Mouse (Mus musculus): Measurements from ENCODE around the gene Clec16a. TPM values are rescaled to one million over a fixed set of nuclear protein-coding genes. Genes with fewer than 3 reads are reported as not detected.

Clec16a gene
- polyA plus RNA-seq, 1 experiment from 2014 or later, result 71.6 TPM

GRCm38 (mm10) chr16:10659211-10659610, 114.1 kb downstream of the Clec16a start:
- Histone ChIP-seq H3K9me3 (no peaks in the 10 kb centered on the region), H3K27ac (0 out of 2 replicates have a peak overlapping the region, but pooled peaks have one; percentile 48), H3K27me3 (no peaks in the 10 kb centered on the region), H3K9ac (no peak overlapping the region), H3K4me3 (no peak overlapping the region), H3K4me2 (no peak overlapping the region), H3K4me1 (replicated peaks) (peaks cover 17% of the 10 kb centered on the region; the same call in 1 of the 2 replicates), H3K36me3 (no peaks in the 10 kb centered on the region)
- no peak for ATAC-seq (ENCODE audit: low FRiP score)
- 93% methylated on average over 2 of the region's 2 CpGs for WGBS

GRCm38 (mm10) chr16:10660526-10660925, 115.4 kb downstream of the Clec16a start:
- Histone ChIP-seq H3K9me3 (no peaks in the 10 kb centered on the region), H3K4me2 (no peak overlapping the region), H3K9ac (no peak overlapping the region), H3K4me3 (no peak overlapping the region), H3K27ac (no peak overlapping the region), H3K4me1 (replicated peaks) (peaks cover 28% of the 10 kb centered on the region), H3K36me3 (no peaks in the 10 kb centered on the region), H3K27me3 (no peaks in the 10 kb centered on the region)
- no peak for ATAC-seq (ENCODE audit: low FRiP score)

- Histone ChIP-seq H3K4me2 (no peak overlapping the region), H3K27me3 (no peaks in the 10 kb centered on the region), H3K9me3 (no peaks in the 10 kb centered on the region), H3K4me1 (replicated peaks) (peaks cover 29% of the 10 kb centered on the region), H3K36me3 (no peaks in the 10 kb centered on the region), H3K9ac (no peak overlapping the region), H3K4me3 (no peak overlapping the region), H3K27ac (no peak overlapping the region)
- WGBS, result 63% methylated on average over 2 of the region's 2 CpGs
- ATAC-seq (ENCODE audit: low FRiP score), result no peak
Measured at GRCm38 (mm10) chr16:10661385-10661784, 116.2 kb downstream of the Clec16a start.

- H3K36me3 ChIP-seq, result no peaks in the 10 kb centered on the region
- WGBS, result 81% methylated on average over 12 of the region's 12 CpGs
- no peak for ATAC-seq (ENCODE audit: low FRiP score)
Measured at GRCm38 (mm10) chr16:10663890-10664731, 119.0 kb downstream of the Clec16a start.

GRCm38 (mm10) chr16:10664921-10665894, 120.1 kb downstream of the Clec16a start:
- Histone ChIP-seq H3K27ac (peak overlapping the region; percentile 69), H3K9ac (no peak overlapping the region), H3K4me3 (no peak overlapping the region), H3K9me3 (no peaks in the 10 kb centered on the region), H3K4me2 (no peak overlapping the region), H3K27me3 (no peaks in the 10 kb centered on the region), H3K4me1 (replicated peaks) (peaks cover 32% of the 10 kb centered on the region), H3K36me3 (no peaks in the 10 kb centered on the region)
- ATAC-seq (ENCODE audit: low FRiP score), result peak; percentile 51
- WGBS, result 58% methylated on average over 12 of the region's 12 CpGs

More at GRCm38 (mm10) chr16:10663890-10664731, 119.0 kb downstream of the Clec16a start:
- Histone ChIP-seq H3K4me1 (replicated peaks) (peaks cover 32% of the 10 kb centered on the region), H3K4me3 (no peak overlapping the region), H3K27ac (peak overlapping the region; percentile 69; the same call in 1 of the 2 replicates), H3K9me3 (no peaks in the 10 kb centered on the region), H3K27me3 (no peaks in the 10 kb centered on the region), H3K9ac (no peak overlapping the region), H3K4me2 (no peak overlapping the region)

GRCm38 (mm10) chr16:10666766-10667165, 121.6 kb downstream of the Clec16a start:
- H3K9ac ChIP-seq, result no peak overlapping the region
- no peak for ATAC-seq (ENCODE audit: low FRiP score)
- no peak overlapping the region for H3K27ac ChIP-seq
- H3K4me3 ChIP-seq, result no peak overlapping the region
- 85% methylated on average over 3 of the region's 3 CpGs for WGBS
- no peaks in the 10 kb centered on the region for H3K36me3 ChIP-seq
- H3K4me1 ChIP-seq (replicated peaks), result peaks cover 26% of the 10 kb centered on the region
- H3K9me3 ChIP-seq, result no peaks in the 10 kb centered on the region
- no peaks in the 10 kb centered on the region for H3K27me3 ChIP-seq
- no peak overlapping the region for H3K4me2 ChIP-seq

- Histone ChIP-seq H3K4me3 (no peak overlapping the region), H3K27me3 (no peaks in the 10 kb centered on the region), H3K9me3 (no peaks in the 10 kb centered on the region), H3K9ac (no peak overlapping the region), H3K4me1 (replicated peaks) (peaks cover 26% of the 10 kb centered on the region), H3K4me2 (no peak overlapping the region), H3K27ac (0 out of 2 replicates have a peak overlapping the region, but pooled peaks have one; percentile 5), H3K36me3 (no peaks in the 10 kb centered on the region)
- 75% methylated on average over 8 of the region's 8 CpGs for WGBS
- ATAC-seq (ENCODE audit: low FRiP score), result no peak
Measured at GRCm38 (mm10) chr16:10668453-10668852, 123.3 kb downstream of the Clec16a start.

- Histone ChIP-seq H3K4me1 (replicated peaks) (peaks cover 26% of the 10 kb centered on the region), H3K36me3 (no peaks in the 10 kb centered on the region), H3K4me3 (no peak overlapping the region), H3K9ac (no peak overlapping the region), H3K4me2 (no peak overlapping the region), H3K27me3 (no peaks in the 10 kb centered on the region), H3K9me3 (no peaks in the 10 kb centered on the region), H3K27ac (no peak overlapping the region)
- no peak for ATAC-seq (ENCODE audit: low FRiP score)
- 81% methylated on average over 7 of the region's 7 CpGs for WGBS
Measured at GRCm38 (mm10) chr16:10668991-10669703, 124.0 kb downstream of the Clec16a start.

- no peak for ATAC-seq (ENCODE audit: low FRiP score)
Measured at GRCm38 (mm10) chr16:10669936-10670335, 124.8 kb downstream of the Clec16a start.

GRCm38 (mm10) chr16:10672490-10672889, 127.4 kb downstream of the Clec16a start:
- Histone ChIP-seq H3K27me3 (no peaks in the 10 kb centered on the region), H3K27ac (no peak overlapping the region), H3K4me1 (replicated peaks) (peaks cover 7% of the 10 kb centered on the region; the same call in 1 of the 2 replicates), H3K9ac (no peak overlapping the region), H3K4me2 (no peak overlapping the region), H3K36me3 (no peaks in the 10 kb centered on the region), H3K9me3 (no peaks in the 10 kb centered on the region), H3K4me3 (no peak overlapping the region)
- no peak for ATAC-seq (ENCODE audit: low FRiP score)

More at GRCm38 (mm10) chr16:10669936-10670335, 124.8 kb downstream of the Clec16a start:
- no peak overlapping the region for H3K4me2 ChIP-seq
- H3K36me3 ChIP-seq, result no peaks in the 10 kb centered on the region
- 59% methylated on average over 3 of the region's 3 CpGs for WGBS
- H3K9me3 ChIP-seq, result no peaks in the 10 kb centered on the region
- no peak overlapping the region for H3K9ac ChIP-seq
- no peaks in the 10 kb centered on the region for H3K27me3 ChIP-seq
- H3K27ac ChIP-seq, result no peak overlapping the region
- H3K4me1 ChIP-seq (replicated peaks), result peaks cover 21% of the 10 kb centered on the region
- no peak overlapping the region for H3K4me3 ChIP-seq

- 71% methylated on average over 2 of the region's 2 CpGs for whole genome bisulfite sequencing
Measured at GRCm38 (mm10) chr16:10674020-10674419, 128.9 kb downstream of the Clec16a start.

GRCm38 (mm10) chr16:10674957-10675356, 129.8 kb downstream of the Clec16a start:
- no peaks in the 10 kb centered on the region for H3K4me1 ChIP-seq (replicated peaks)
- no peak overlapping the region for H3K9ac ChIP-seq
- no peak for ATAC-seq (ENCODE audit: low FRiP score)
- H3K27ac ChIP-seq, result no peak overlapping the region
- no peaks in the 10 kb centered on the region for H3K9me3 ChIP-seq
- no peaks in the 10 kb centered on the region for H3K27me3 ChIP-seq
- H3K4me3 ChIP-seq, result no peak overlapping the region
- 88% methylated on average over 2 of the region's 2 CpGs for WGBS
- H3K36me3 ChIP-seq, result no peaks in the 10 kb centered on the region
- no peak overlapping the region for H3K4me2 ChIP-seq

More at GRCm38 (mm10) chr16:10674020-10674419, 128.9 kb downstream of the Clec16a start:
- H3K4me2 ChIP-seq, result no peak overlapping the region
- H3K4me1 ChIP-seq (replicated peaks), result no peaks in the 10 kb centered on the region
- ATAC-seq (ENCODE audit: low FRiP score), result no peak
- no peak overlapping the region for H3K9ac ChIP-seq
- no peaks in the 10 kb centered on the region for H3K36me3 ChIP-seq
- H3K9me3 ChIP-seq, result no peaks in the 10 kb centered on the region
- H3K27ac ChIP-seq, result no peak overlapping the region
- no peak overlapping the region for H3K4me3 ChIP-seq
- H3K27me3 ChIP-seq, result no peaks in the 10 kb centered on the region

Data from hindbrain, embryonic 13.5 days (tissue).